Mouse (Mus musculus) retina, embryonic 14.5 days (tissue): ENCODE results near the gene Ebf3.

ENCODE experiments used
- DNase-seq: peaks from one replicate; pipeline ENCODE4 v3.0.0-alpha.2; 2015; ENCODE audit warnings: low spot score

The Ebf3 gene

GRCm38 (mm10) chr7:137206770-137207285 lies 107.4 kb downstream of the Ebf3 start:
- DNase-seq = no peak

- no peak for DNase-seq
These were observed 114.7 kb downstream of the Ebf3 start for GRCm38 (mm10) chr7:137199533-137199932.

GRCm38 (mm10) chr7:137198921-137199320 lies 115.3 kb downstream of the Ebf3 start:
- DNase-seq = no peak

- DNase-seq = no peak
These were observed 116.9 kb downstream of the Ebf3 start for GRCm38 (mm10) chr7:137197118-137198030.

GRCm38 (mm10) chr7:137196536-137196935 lies 117.7 kb downstream of the Ebf3 start:
- no peak for DNase-seq

GRCm38 (mm10) chr7:137192776-137193278 lies 121.4 kb downstream of the Ebf3 start:
- no peak for DNase-seq

- DNase-seq = no peak
These were observed 122.4 kb downstream of the Ebf3 start for GRCm38 (mm10) chr7:137191889-137192288.

GRCm38 (mm10) chr7:137172278-137172677 lies 142.0 kb downstream of the Ebf3 start:
- DNase-seq = peak; percentile 45

- no peak for DNase-seq
These were observed 155.2 kb downstream of the Ebf3 start for GRCm38 (mm10) chr7:137159086-137159485.

- DNase-seq = no peak
These were observed 159.6 kb downstream of the Ebf3 start for GRCm38 (mm10) chr7:137154623-137155022.

GRCm38 (mm10) chr7:137151854-137152253 lies 162.4 kb downstream of the Ebf3 start:
- no peak for DNase-seq

GRCm38 (mm10) chr7:137147101-137147500 lies 167.1 kb downstream of the Ebf3 start:
- DNase-seq = no peak
